Mouse (Mus musculus): ENCODE measurements at regions not wholly inside any gene's neighbourhood (a gene's known extent, or its start where the extent isn't known, plus 50 kb on each side); places are given as distances from the start of the nearest gene placed in this dataset.
A peak's percentile ranks its signal among the peaks of the same experiment; 100 is the strongest.

DNA sequence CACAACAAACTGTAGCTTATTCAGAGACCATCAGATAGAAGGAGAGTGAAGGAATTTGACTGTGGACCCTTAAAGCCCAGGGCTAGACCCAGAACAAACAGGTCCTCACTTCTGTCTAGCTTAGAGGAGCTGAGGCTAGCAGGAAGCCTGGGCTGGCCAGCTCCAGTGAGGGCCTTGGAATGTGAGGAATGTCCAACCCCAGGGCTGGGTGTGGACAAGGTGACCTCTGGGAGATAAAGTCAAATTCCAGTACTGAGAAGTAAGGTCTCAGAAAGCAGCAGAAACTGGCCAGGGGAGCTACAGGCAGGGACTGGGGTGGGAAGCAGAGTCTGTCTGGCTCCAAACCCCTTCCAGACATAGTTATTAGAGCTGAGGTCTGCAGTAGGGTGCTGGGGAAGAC lies 51.0 kb upstream of the Ssbp3 start:
- no peak for DNase-seq (ENCODE audit: low spot score, missing footprints)
- H3K4me1 ChIP-seq (ENCODE audit: control insufficient read depth, insufficient read depth, low read length): peaks cover 24% of the 10 kb centered on the region

DNA sequence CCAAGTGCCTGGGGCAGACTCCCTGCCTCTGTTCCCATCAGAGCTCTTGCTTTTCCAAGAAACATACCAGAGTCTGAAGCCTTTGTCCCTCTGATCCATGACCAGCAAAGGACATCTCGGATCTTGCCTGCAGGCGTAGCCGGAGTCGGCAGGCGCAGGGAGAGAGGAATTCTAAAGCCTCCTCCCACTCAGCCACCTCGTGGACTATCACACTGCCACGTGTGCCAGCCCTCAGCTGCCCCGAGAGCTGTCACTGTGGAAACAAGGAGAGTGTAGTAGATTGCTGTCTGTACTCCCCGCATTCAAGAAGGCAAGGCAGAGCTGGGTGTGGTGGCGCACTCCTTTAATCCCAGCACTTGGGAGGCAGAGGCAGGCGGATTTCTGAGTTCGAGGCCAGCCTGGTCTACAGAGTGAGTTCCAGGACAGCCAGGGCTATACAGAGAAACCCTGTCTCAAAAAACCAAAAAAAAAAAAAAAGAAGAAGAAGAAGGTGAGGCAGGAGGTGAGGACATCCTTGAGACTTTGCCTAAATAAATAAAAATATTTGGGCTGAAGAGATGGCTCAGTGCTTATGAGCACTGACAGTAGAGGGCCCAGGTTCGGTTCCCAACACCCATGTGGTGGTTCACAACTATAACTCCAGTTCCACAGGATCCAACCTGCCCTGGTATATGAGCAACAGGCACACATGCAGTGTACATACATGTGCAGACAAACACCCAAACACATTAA lies 52.0 kb upstream of the Ssbp3 start:
- H3K27ac ChIP-seq (ENCODE audit: low read depth, low read length): no peak overlapping the region
- DNase-seq (ENCODE audit: low spot score, missing footprints): no peak
- H3K4me1 ChIP-seq (ENCODE audit: control insufficient read depth, insufficient read depth, low read length): peaks cover 33% of the 10 kb centered on the region
- no peak overlapping the region for H3K4me3 ChIP-seq (ENCODE audit: low read depth, low read length)
- no peak overlapping the region for H3K9ac ChIP-seq (ENCODE audit: low read length)
- no peak for ATAC-seq (ENCODE audit: low FRiP score)
- H3K9me3 ChIP-seq (ENCODE audit: control insufficient read depth, low read length): no peaks in the 10 kb centered on the region
- WGBS: 79% methylated on average over 13 of the region's 13 CpGs
- no peaks in the 10 kb centered on the region for H3K27me3 ChIP-seq (ENCODE audit: control insufficient read depth, insufficient read depth, low read length)
- H3K4me2 ChIP-seq: no peak overlapping the region
- H3K36me3 ChIP-seq (ENCODE audit: control insufficient read depth, insufficient read depth, low read length): no peaks in the 10 kb centered on the region

More for the DNA sequence above, 51.0 kb upstream of the Ssbp3 start:
- Histone ChIP-seq H3K27ac (ENCODE audit: low read depth, low read length) (no peak overlapping the region), H3K9me3 (ENCODE audit: control insufficient read depth, low read length) (no peaks in the 10 kb centered on the region), H3K4me2 (no peak overlapping the region), H3K36me3 (ENCODE audit: control insufficient read depth, insufficient read depth, low read length) (no peaks in the 10 kb centered on the region), H3K9ac (ENCODE audit: low read length) (no peak overlapping the region), H3K27me3 (ENCODE audit: control insufficient read depth, insufficient read depth, low read length) (no peaks in the 10 kb centered on the region), H3K4me3 (ENCODE audit: low read depth, low read length) (no peak overlapping the region)
- no peak for ATAC-seq (ENCODE audit: low FRiP score)

DNA sequence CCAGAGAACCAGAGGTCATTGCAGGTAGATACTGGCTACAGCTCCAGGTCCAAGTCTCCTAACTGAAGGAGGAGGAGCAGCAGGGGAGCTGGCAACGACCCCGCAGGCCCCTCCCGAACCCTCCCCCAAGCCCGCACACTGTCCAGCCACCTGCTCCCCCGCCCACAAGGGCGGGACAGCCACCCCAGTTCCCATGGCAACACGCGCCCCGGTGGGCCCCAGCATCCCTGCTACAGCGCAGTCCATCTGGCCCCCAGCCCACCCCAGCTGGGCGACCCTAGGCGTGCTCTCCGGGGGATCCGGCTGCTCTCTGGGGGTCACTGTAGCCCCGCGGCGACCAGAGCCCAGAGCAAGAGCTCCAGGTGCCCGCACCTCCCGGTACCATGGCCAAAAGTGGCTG lies 51.0 kb upstream of the Acot11 start:
- WGBS: 6% methylated on average over 19 of the region's 19 CpGs
- Histone ChIP-seq H3K9me3 (ENCODE audit: control insufficient read depth, low read length) (no peaks in the 10 kb centered on the region), H3K4me2 (peak overlapping the region; percentile 33), H3K4me3 (ENCODE audit: low read depth, low read length) (no peak overlapping the region), H3K36me3 (ENCODE audit: control insufficient read depth, insufficient read depth, low read length) (no peaks in the 10 kb centered on the region), H3K27me3 (ENCODE audit: control insufficient read depth, insufficient read depth, low read length) (no peaks in the 10 kb centered on the region), H3K4me1 (ENCODE audit: control insufficient read depth, insufficient read depth, low read length) (peaks cover 28% of the 10 kb centered on the region), H3K27ac (ENCODE audit: low read depth, low read length) (no peak overlapping the region; the same call in 1 of the 2 replicates), H3K9ac (ENCODE audit: low read length) (peak overlapping the region; percentile 48; the same call in 1 of the 2 replicates)
- ATAC-seq (ENCODE audit: low FRiP score) (peak; percentile 73), DNase-seq (ENCODE audit: low spot score, missing footprints) (peak; percentile 89)

DNA sequence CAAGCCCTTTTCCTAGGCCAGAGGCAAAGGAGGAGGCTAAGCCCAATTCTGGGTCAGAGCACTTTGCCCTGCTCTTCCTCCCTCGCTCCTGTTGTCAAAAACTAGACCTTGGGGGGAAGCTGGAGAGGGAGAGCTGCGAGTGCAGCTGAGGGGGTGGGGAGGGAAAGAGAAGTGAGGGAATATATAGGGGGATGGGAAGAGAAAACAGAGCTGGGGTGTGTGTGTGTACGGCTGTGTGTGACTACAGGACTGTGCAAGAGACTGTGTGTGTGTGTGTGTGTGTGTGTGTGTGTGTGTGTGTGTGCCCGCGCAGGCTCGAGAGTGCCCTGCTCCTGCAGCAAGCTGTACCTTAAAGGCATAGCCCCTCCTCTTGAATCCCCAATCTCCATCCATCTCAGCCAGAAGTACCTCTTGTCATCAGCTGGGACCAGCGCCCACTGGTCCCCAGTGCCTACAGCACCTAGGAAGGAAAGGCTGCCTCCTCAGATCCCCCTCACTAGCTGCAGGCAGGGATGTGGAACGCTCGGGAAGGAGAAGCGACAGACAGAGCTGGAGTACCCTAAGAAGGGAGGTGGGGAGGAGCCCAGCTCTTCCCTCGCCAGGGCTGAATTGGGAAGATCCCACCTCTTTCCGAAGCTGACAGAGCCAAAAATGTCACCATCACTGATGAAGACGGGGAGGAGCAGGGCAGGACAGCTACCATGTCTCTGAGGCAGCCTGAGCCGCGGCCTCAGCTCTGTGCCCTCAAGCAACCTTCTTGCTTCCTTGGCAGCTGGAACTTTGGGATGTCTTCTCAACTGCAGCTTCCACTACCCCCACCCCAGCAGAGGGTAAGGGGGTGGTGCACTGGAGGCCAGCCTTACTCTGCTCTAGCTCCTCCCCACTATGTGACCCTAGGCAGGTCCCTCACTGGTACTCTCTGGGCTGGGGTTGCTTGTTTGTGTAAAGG lies 49.8 kb upstream of the Acot11 start:
- DNase-seq (ENCODE audit: low spot score, missing footprints): peak; percentile 94
- no peak overlapping the region for H3K4me3 ChIP-seq (ENCODE audit: low read depth, low read length)
- WGBS: 5% methylated on average over 15 of the region's 15 CpGs

More for the DNA sequence above, 49.8 kb upstream of the Acot11 start:
- no peaks in the 10 kb centered on the region for H3K36me3 ChIP-seq (ENCODE audit: control insufficient read depth, insufficient read depth, low read length)
- no peaks in the 10 kb centered on the region for H3K9me3 ChIP-seq (ENCODE audit: control insufficient read depth, low read length)
- no peaks in the 10 kb centered on the region for H3K27me3 ChIP-seq (ENCODE audit: control insufficient read depth, insufficient read depth, low read length)
- peak overlapping the region; percentile 30 for H3K4me2 ChIP-seq
- peak overlapping the region; percentile 17; the same call in 1 of the 2 replicates for H3K27ac ChIP-seq (ENCODE audit: low read depth, low read length)
- peaks cover 28% of the 10 kb centered on the region for H3K4me1 ChIP-seq (ENCODE audit: control insufficient read depth, insufficient read depth, low read length)
- ATAC-seq (ENCODE audit: low FRiP score): peak; percentile 74
- peak overlapping the region; percentile 34 for H3K9ac ChIP-seq (ENCODE audit: low read length)

Measured in midbrain, embryonic 11.5 days (tissue).